Mouse (Mus musculus) MEL (cell line): ENCODE data around the gene Lrrc26. TPM values are rescaled to one million over a fixed set of nuclear protein-coding genes. Genes with fewer than 3 reads are reported as not detected.

Experiments
- DNase-seq: peaks from one replicate; pipeline ENCODE4 v3.0.0; 2011; ENCODE audit warnings: low read depth, low spot score
- H3K27ac ChIP-seq: 2 replicates; pipeline ENCODE4 v1.5.1; 2012; ENCODE audit warnings: low read depth, mild to moderate bottlenecking, control low read depth, low read length, moderate library complexity; ENCODE audit not compliant: control insufficient read depth
- H3K27me3 ChIP-seq, 2 experiments: fragments of 150-350 bp in 1 of 2; sonication (generic) in 1 of 2; 2 replicates each; pipeline ENCODE4 v1.6.1; 2012; ENCODE audit warnings: low read length in 2 of 2, mild to moderate bottlenecking in 2 of 2, improper control_type of control experiment in 1 of 2, moderate library complexity in 1 of 2; ENCODE audit not compliant: insufficient read depth in 2 of 2, control insufficient read depth in 1 of 2
- H3K36me3 ChIP-seq, 2 experiments: 2 replicates each; pipeline ENCODE4 v1.6.1; 2012 to 2014; ENCODE audit warnings: low read length in 2 of 2, improper control_type of control experiment in 1 of 2, inconsistent platforms in 1 of 2, mild to moderate bottlenecking in 1 of 2; ENCODE audit not compliant: insufficient read depth in 2 of 2, control insufficient read depth in 1 of 2
- H3K4me1 ChIP-seq, 2 experiments: fragments of 150-350 bp in 1 of 2; sonication (generic) in 1 of 2; 2 replicates each; pipeline ENCODE4 v1.6.1; 2012; ENCODE audit warnings: low read length in 2 of 2, improper control_type of control experiment in 1 of 2, mild to moderate bottlenecking in 1 of 2; ENCODE audit not compliant: insufficient read depth in 2 of 2, control insufficient read depth in 1 of 2
- H3K4me3 ChIP-seq, 2 experiments: fragments of 150-350 bp in 1 of 2; sonication (generic) in 1 of 2; 2 replicates each; pipeline ENCODE4 v1.5.1; 2012; ENCODE audit warnings: low read depth in 2 of 2, low read length in 2 of 2, mild to moderate bottlenecking in 2 of 2, moderate library complexity in 2 of 2, control low read depth in 1 of 2, improper control_type of control experiment in 1 of 2; ENCODE audit not compliant: control insufficient read depth in 1 of 2, insufficient read depth in 1 of 2
- H3K79me2 ChIP-seq: 2 replicates; pipeline ENCODE4 v1.6.1; 2012; ENCODE audit warnings: mild to moderate bottlenecking, low read length, moderate library complexity; ENCODE audit not compliant: control insufficient read depth, poor library complexity, insufficient read depth
- H3K9ac ChIP-seq: 2 replicates; pipeline ENCODE4 v1.6.1; 2012; ENCODE audit warnings: low read depth, mild to moderate bottlenecking, control low read depth, low read length, moderate library complexity; ENCODE audit not compliant: control insufficient read depth, poor library complexity, severe bottlenecking
- H3K9me3 ChIP-seq: fragments of 150-350 bp; sonication (generic); replicated peaks from 2 replicates; pipeline ENCODE4 v1.6.1; 2012; ENCODE audit warnings: mild to moderate bottlenecking, low read length, improper control_type of control experiment, moderate library complexity; ENCODE audit not compliant: insufficient read depth
- BHLHE40 ChIP-seq: IDR thresholded peaks from 2 replicates; pipeline ENCODE4 v1.6.1; 2012; ENCODE audit warnings: low read depth, mild to moderate bottlenecking, inconsistent platforms, low read length, improper control_type of control experiment, borderline replicate concordance
- CHD1 ChIP-seq: IDR thresholded peaks from 2 replicates; pipeline ENCODE4 v1.6.1; 2012; ENCODE audit warnings: low read depth, mild to moderate bottlenecking, inconsistent platforms, low read length, improper control_type of control experiment
- CHD2 ChIP-seq: IDR thresholded peaks from 2 replicates; pipeline ENCODE4 v1.6.1; 2011; ENCODE audit warnings: low read length, improper control_type of control experiment
- CTCF ChIP-seq, 3 experiments: IDR thresholded peaks in 2 of 3; conservative IDR thresholded peaks in 1 of 3; 2 replicates each; pipeline ENCODE4 v1.5.1; 2011 to 2012; ENCODE audit warnings: low read length in 3 of 3, low read depth in 2 of 3, mild to moderate bottlenecking in 2 of 3, improper control_type of control experiment in 1 of 3, inconsistent platforms in 1 of 3, mixed read lengths in 1 of 3, moderate library complexity in 1 of 3; ENCODE audit not compliant: control insufficient read depth in 1 of 3, insufficient read depth in 1 of 3, poor library complexity in 1 of 3, severe bottlenecking in 1 of 3
- E2F4 ChIP-seq: IDR thresholded peaks from 2 replicates; pipeline ENCODE4 v1.6.1; 2011; ENCODE audit warnings: low read depth, low read length, improper control_type of control experiment, borderline replicate concordance
- ELF1 ChIP-seq: IDR thresholded peaks from 2 replicates; pipeline ENCODE4 v1.6.1; 2014; ENCODE audit warnings: low read depth, mild to moderate bottlenecking, inconsistent platforms, low read length, improper control_type of control experiment, moderate library complexity
- EP300 ChIP-seq, 2 experiments: IDR thresholded peaks; 2 replicates each; pipeline ENCODE4 v1.6.1; 2011; ENCODE audit warnings: improper control_type of control experiment in 2 of 2, low read length in 2 of 2, low read depth in 1 of 2, mild to moderate bottlenecking in 1 of 2
- ETS1 ChIP-seq: IDR thresholded peaks from 2 replicates; pipeline ENCODE4 v1.6.1; 2012; ENCODE audit warnings: low read depth, mild to moderate bottlenecking, inconsistent platforms, low read length, improper control_type of control experiment, moderate library complexity
- GABPA ChIP-seq: IDR thresholded peaks from 2 replicates; pipeline ENCODE4 v1.6.1; 2012; ENCODE audit warnings: low read depth, mild to moderate bottlenecking, inconsistent platforms, low read length, improper control_type of control experiment, moderate library complexity
- GATA1 ChIP-seq: IDR thresholded peaks from 2 replicates; pipeline ENCODE4 v1.6.1; 2011; ENCODE audit warnings: low read depth, low read length, improper control_type of control experiment
- HCFC1 ChIP-seq: IDR thresholded peaks from 2 replicates; pipeline ENCODE4 v1.6.1; 2012; ENCODE audit warnings: low read depth, mild to moderate bottlenecking, inconsistent platforms, low read length, improper control_type of control experiment, moderate library complexity
- JUND ChIP-seq: IDR thresholded peaks from 2 replicates; pipeline ENCODE4 v1.6.1; 2011; ENCODE audit warnings: low read depth, mild to moderate bottlenecking, improper control_type of control experiment, low read length
- KAT2A ChIP-seq: conservative IDR thresholded peaks from 2 replicates; pipeline ENCODE4 v1.6.1; 2012; ENCODE audit warnings: low read depth, low read length, improper control_type of control experiment, inconsistent platforms
- MAFK ChIP-seq: IDR thresholded peaks from 2 replicates; pipeline ENCODE4 v1.6.1; 2011; ENCODE audit warnings: low read depth, mild to moderate bottlenecking, low read length, improper control_type of control experiment, borderline replicate concordance
- MAX ChIP-seq: IDR thresholded peaks from 2 replicates; pipeline ENCODE4 v1.6.1; 2011; ENCODE audit warnings: low read length, improper control_type of control experiment
- MEF2A ChIP-seq: IDR thresholded peaks from 2 replicates; pipeline ENCODE4 v1.6.1; 2014; ENCODE audit warnings: low read depth, mild to moderate bottlenecking, inconsistent platforms, low read length, improper control_type of control experiment; ENCODE audit not compliant: poor library complexity, insufficient replicate concordance, severe bottlenecking; ENCODE audit errors: extremely low read depth
- MXI1 ChIP-seq: IDR thresholded peaks from 2 replicates; pipeline ENCODE4 v1.6.1; 2011; ENCODE audit warnings: mild to moderate bottlenecking, low read depth, low read length, improper control_type of control experiment
- MYB ChIP-seq: IDR thresholded peaks from 2 replicates; pipeline ENCODE4 v1.6.1; 2011; ENCODE audit warnings: mild to moderate bottlenecking, low read depth, low read length, improper control_type of control experiment
- MYC ChIP-seq: IDR thresholded peaks from 2 replicates; pipeline ENCODE4 v1.6.1; 2011; ENCODE audit warnings: low read depth, mild to moderate bottlenecking, low read length, improper control_type of control experiment, moderate library complexity
- POLR2A ChIP-seq, 2 experiments: IDR thresholded peaks; 2 replicates each; pipeline ENCODE4 v1.6.1; 2011 to 2012; ENCODE audit warnings: low read length in 2 of 2, mild to moderate bottlenecking in 2 of 2, control low read depth in 1 of 2, improper control_type of control experiment in 1 of 2, low read depth in 1 of 2, moderate library complexity in 1 of 2; ENCODE audit not compliant: control insufficient read depth in 1 of 2, insufficient read depth in 1 of 2, poor library complexity in 1 of 2
- POLR2AphosphoS2 ChIP-seq: IDR thresholded peaks from 2 replicates; pipeline ENCODE4 v1.6.1; 2011; ENCODE audit warnings: low read length, improper control_type of control experiment
- POLR2AphosphoS5 ChIP-seq: IDR thresholded peaks from 2 replicates; pipeline ENCODE4 v1.6.1; 2012; ENCODE audit warnings: low read depth, borderline replicate concordance, mild to moderate bottlenecking, inconsistent platforms, low read length, moderate library complexity, mixed read lengths
- RAD21 ChIP-seq: IDR thresholded peaks from 2 replicates; pipeline ENCODE4 v1.6.1; 2011; ENCODE audit warnings: mild to moderate bottlenecking, low read depth, low read length, improper control_type of control experiment
- RCOR1 ChIP-seq: IDR thresholded peaks from 2 replicates; pipeline ENCODE4 v1.6.1; 2012; ENCODE audit warnings: low read depth, mild to moderate bottlenecking, inconsistent platforms, low read length, improper control_type of control experiment
- SIN3A ChIP-seq: IDR thresholded peaks from 2 replicates; pipeline ENCODE4 v1.6.1; 2012; ENCODE audit warnings: low read length, improper control_type of control experiment, inconsistent platforms
- TAL1 ChIP-seq: IDR thresholded peaks from 2 replicates; pipeline ENCODE4 v1.6.1; 2012; ENCODE audit warnings: mild to moderate bottlenecking, inconsistent platforms, low read length, moderate library complexity, mixed read lengths
- TBP ChIP-seq: IDR thresholded peaks from 2 replicates; pipeline ENCODE4 v1.8.0; 2011; ENCODE audit warnings: low read depth, low read length, improper control_type of control experiment
- TCF12 ChIP-seq: IDR thresholded peaks from 2 replicates; pipeline ENCODE4 v1.6.1; 2014; ENCODE audit warnings: low read depth, mild to moderate bottlenecking, inconsistent platforms, low read length, improper control_type of control experiment, moderate library complexity
- UBTF ChIP-seq: IDR thresholded peaks from 2 replicates; pipeline ENCODE4 v1.6.1; 2012; ENCODE audit warnings: low read depth, mild to moderate bottlenecking, inconsistent platforms, low read length, improper control_type of control experiment, moderate library complexity, borderline replicate concordance; ENCODE audit not compliant: insufficient read depth
- USF1 ChIP-seq: IDR thresholded peaks from 2 replicates; pipeline ENCODE4 v1.6.1; 2014; ENCODE audit warnings: low read depth, mild to moderate bottlenecking, inconsistent platforms, low read length, improper control_type of control experiment, moderate library complexity
- USF2 ChIP-seq, 2 experiments: IDR thresholded peaks; 2 replicates each; pipeline ENCODE4 v1.6.1; 2011 to 2012; ENCODE audit warnings: improper control_type of control experiment in 2 of 2, low read length in 2 of 2, borderline replicate concordance in 1 of 2, inconsistent platforms in 1 of 2, low read depth in 1 of 2, mild to moderate bottlenecking in 1 of 2; ENCODE audit not compliant: insufficient read depth in 1 of 2
- ZC3H11A ChIP-seq: IDR thresholded peaks from 2 replicates; pipeline ENCODE4 v1.6.1; 2012; ENCODE audit warnings: low read depth, mild to moderate bottlenecking, inconsistent platforms, low read length, improper control_type of control experiment
- ZKSCAN1 ChIP-seq: IDR thresholded peaks from 2 replicates; pipeline ENCODE4 v1.6.1; 2012; ENCODE audit warnings: low read depth, mild to moderate bottlenecking, inconsistent platforms, low read length, improper control_type of control experiment, moderate library complexity
- ZMIZ1 ChIP-seq: IDR thresholded peaks from 2 replicates; pipeline ENCODE4 v1.6.1; 2012; ENCODE audit warnings: low read depth, mild to moderate bottlenecking, inconsistent platforms, low read length, improper control_type of control experiment, moderate library complexity
- ZNF384 ChIP-seq: IDR thresholded peaks from 2 replicates; pipeline ENCODE4 v1.6.1; 2012; ENCODE audit warnings: low read depth, mild to moderate bottlenecking, inconsistent platforms, low read length, improper control_type of control experiment
- polyA plus RNA-seq, 2 experiments: library from polyadenylated mRNA; stranded (reverse) in 1 of 2; unstranded in 1 of 2; fragments of >175 nt in 1 of 2; fragments of >200 nt in 1 of 2; gene quantifications; 2 replicates each; pipeline versions ENCODE4 v1.2.1 to v1.2.4; 2012; ENCODE audit warnings: low replicate concordance in 2 of 2, low read depth in 1 of 2; ENCODE audit not compliant: insufficient read length in 2 of 2, insufficient read depth in 1 of 2, missing spikeins in 1 of 2
- total RNA-seq: library from RNA; depleted of rRNA; stranded (reverse); fragments of 300-350 nt; gene quantifications from 2 replicates; pipeline ENCODE4 v1.2.3, GENCODE M21; 2012

The Lrrc26 gene
- total and polyA plus RNA-seq, 3 experiments: not detected

- H3K4me1 ChIP-seq: peaks cover 3 to 15% of the 10 kb centered on the region in 2 experiments; a peak in 3 of 4 replicates
- peaks cover 22% of the 10 kb centered on the region for H3K79me2 ChIP-seq
- H3K27ac ChIP-seq: peak within 1 kb of the TSS; percentile 84
- H3K4me3 ChIP-seq: peak within 1 kb of the TSS; percentile 78 to 92
- DNase-seq: peak; percentile 100
- H3K9me3 ChIP-seq: no peaks in the 10 kb centered on the region
- no peaks in the 10 kb centered on the region for H3K27me3 ChIP-seq
- H3K9ac ChIP-seq: peak within 1 kb of the TSS; percentile 90
- H3K36me3 ChIP-seq: peaks cover 1 to 15% of the 10 kb centered on the region in 2 experiments
- TF ChIP-seq ZMIZ1 (peak; percentile 3; the same call in 1 of the 2 replicates), MEF2A (no peak), USF1 (peak; percentile 70), GATA1 (peak; percentile 95), RAD21 (no peak), KAT2A (peak; percentile 84), TCF12 (peak; percentile 66; the same call in 1 of the 2 replicates), SIN3A (peak; percentile 98), USF2 (IDR thresholded peaks at IDR 0.05; ENCODE audit: borderline replicate concordance in 1 of 2, insufficient read depth in 1 of 2, low read depth in 1 of 2, low read length in 2 of 2) (no peak), POLR2AphosphoS2 (peak; percentile 46; the same call in 1 of the 2 replicates), HCFC1 (peak; percentile 97), JUND (no peak), POLR2AphosphoS5 (peak; percentile 80; the same call in 1 of the 2 replicates), GABPA (peak; percentile 86; the same call in 1 of the 2 replicates), ZC3H11A (no peak), ETS1 (peak; percentile 74; the same call in 1 of the 2 replicates), CHD2 (no peak), MAFK (no peak), ELF1 (peak; percentile 92), RCOR1 (no peak), ZKSCAN1 (no peak), CHD1 (no peak), TBP (peak; percentile 53; the same call in 1 of the 2 replicates), BHLHE40 (no peak), MAX (no peak; the same call in 1 of the 2 replicates), EP300 (IDR thresholded peaks at IDR 0.05; ENCODE audit: low read depth in 1 of 2, low read length in 2 of 2) (0 out of 4 replicates have a peak, but pooled peaks of 1 of the 2 experiments have one; percentile 2), MXI1 (peak; percentile 85), E2F4 (peak; percentile 71; the same call in 1 of the 2 replicates), POLR2A (IDR thresholded peaks at IDR 0.05; ENCODE audit: control insufficient read depth in 1 of 2, insufficient read depth in 1 of 2, low read depth in 1 of 2, low read length in 2 of 2, poor library complexity in 1 of 2) (peak; percentile 86), ZNF384 (no peak), TAL1 (no peak), CTCF (IDR thresholded peaks at IDR 0.05 in 2 of 3, conservative IDR thresholded peaks at IDR 0.05 in 1 of 3; ENCODE audit: control insufficient read depth in 1 of 3, insufficient read depth in 1 of 3, low read depth in 2 of 3, low read length in 3 of 3, poor library complexity in 1 of 3, severe bottlenecking in 1 of 3) (no peak), MYC (peak; percentile 55; the same call in 1 of the 2 replicates), MYB (peak; percentile 75), UBTF (no peak)
Observed at GRCm38 (mm10) chr2:25332286-25333160, 42.8 kb downstream of the Lrrc26 start, which contains the start of gene Man1b1. TSS of gene Man1b1 (plus strand) at chr2:25332338.
